Mouse (Mus musculus) heart, adult 10 weeks (tissue): Measurements from ENCODE around the gene Gga1. TPM values are rescaled to one million over a fixed set of nuclear protein-coding genes. Genes with fewer than 3 reads are reported as not detected.

ENCODE experiments used
- polyA plus RNA-seq: library from polyadenylated mRNA; stranded (reverse); fragments of 350-450 nt; fragmentation: Illumina TruSeq; extraction: RNeasy Lipid Tissue Mini Kit (QIAGEN cat#74804); gene quantifications from one replicate; pipeline ENCODE4 v1.2.3, GENCODE M21; 2014; ENCODE audit warnings: low read depth, low replicate concordance

Gga1 gene
- 46.3 TPM for polyA plus RNA-seq

DNA sequence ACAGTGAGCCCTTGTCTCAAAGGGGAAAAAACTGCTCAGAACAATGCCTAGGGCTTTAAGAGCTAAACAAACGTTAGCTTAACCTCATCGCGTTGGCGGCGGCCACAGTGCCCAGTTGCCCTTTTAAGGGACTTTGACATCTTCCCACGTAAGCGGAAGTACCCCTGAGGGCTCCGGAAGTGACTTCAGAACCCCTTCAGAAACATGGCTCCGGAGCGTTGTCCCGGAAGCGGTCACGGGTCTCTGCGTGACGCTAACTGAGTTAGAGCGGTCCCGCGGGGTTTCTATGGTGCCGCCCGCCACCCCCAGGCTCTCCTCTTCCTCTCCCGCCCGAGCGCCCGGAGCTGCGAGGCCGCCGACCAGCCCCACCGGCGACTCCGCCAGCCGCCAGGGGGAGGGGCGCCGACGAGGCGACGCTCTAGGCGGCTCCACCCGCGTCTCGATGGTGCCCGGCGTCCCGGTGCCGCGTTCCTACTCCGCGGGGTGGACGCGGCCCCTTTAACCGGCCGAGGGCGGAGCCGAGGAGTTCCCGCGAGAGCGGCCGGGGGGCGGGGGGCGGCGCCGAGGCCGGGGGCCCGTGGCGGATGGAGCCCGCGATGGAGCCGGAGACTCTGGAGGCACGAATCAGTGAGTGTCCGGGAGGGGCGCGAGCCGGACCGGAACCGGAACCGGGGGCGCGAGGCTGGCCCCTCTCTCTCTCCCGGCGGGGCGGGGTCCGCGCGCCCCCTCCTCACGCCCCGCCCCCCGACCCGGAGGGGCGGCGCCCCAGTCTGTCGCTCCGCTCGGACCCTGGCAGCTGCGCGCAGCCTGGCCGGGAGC lies at the start of gene Gga1:
Gene Gga1 (plus strand): TSS at position 200 of the 819 bp plus-strand sequence.

GRCm38 (mm10) chr15:78842371-78843163 lies 34.4 kb upstream of the Gga1 start, which contains the start of gene Cdc42ep1:
Gene Cdc42ep1 (plus strand): TSS chr15:78842624.

GRCm38 (mm10) chr15:78855303-78855965 lies 21.6 kb upstream of the Gga1 start, which contains the start of gene Lgals2:
Gene Lgals2 (minus strand): TSS chr15:78855529.

GRCm38 (mm10) chr15:78899409-78899739 lies 22.4 kb downstream of the Gga1 start, which contains the start of gene Gm49510:
Gene Gm49510 (plus strand): TSS chr15:78899667.

GRCm38 (mm10) chr15:78899740-78900584 lies 23.0 kb downstream of the Gga1 start, which contains the start of gene Sh3bp1:
Gene Sh3bp1 (plus strand): TSS chr15:78899768.

DNA sequence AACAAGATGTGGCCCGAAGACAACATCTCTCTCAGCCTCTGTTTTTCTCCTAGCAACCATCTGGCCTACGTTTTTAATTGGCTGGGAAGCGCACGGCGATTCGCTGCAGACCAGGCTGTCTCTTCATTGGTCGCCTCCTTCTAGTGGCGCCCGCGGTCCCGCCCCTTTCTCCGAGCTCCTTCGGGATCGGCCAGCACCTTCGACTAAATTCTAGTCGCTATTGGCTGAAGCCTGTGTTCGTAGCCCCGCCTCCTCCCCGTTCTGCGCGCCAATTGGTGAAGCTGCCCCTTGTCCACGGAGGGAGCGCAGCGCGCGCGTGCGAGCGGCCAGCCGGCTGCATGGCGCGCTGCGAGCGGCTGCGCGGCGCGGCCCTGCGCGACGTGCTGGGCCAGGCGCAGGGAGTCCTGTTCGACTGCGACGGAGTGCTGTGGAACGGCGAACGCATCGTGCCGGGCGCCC lies 36.7 kb downstream of the Gga1 start, which contains the start of gene Pdxp:
Gene Pdxp (plus strand): TSS at position 288 of the 459 bp plus-strand sequence.

GRCm38 (mm10) chr15:78926021-78926919 lies 49.3 kb downstream of the Gga1 start, which contains the start of gene Lgals1:
Gene Lgals1 (plus strand): TSS chr15:78926725.

GRCm38 (mm10) chr15:78934784-78935320 lies 57.9 kb downstream of the Gga1 start, which contains the start of gene Nol12:
Gene Nol12 (plus strand): TSS chr15:78934933.

Other genes with a start within 250 kb of the Gga1 start
- gene Elfn2, start 158.4 kb upstream of the Gga1 start, polyA plus RNA-seq, result 0.37 TPM
- gene Mfng, start 103.7 kb upstream of the Gga1 start, polyA plus RNA-seq, result 7.1 TPM
- 15.5 TPM for gene Card10, start 74.1 kb upstream of the Gga1 start, polyA plus RNA-seq
- gene Cdc42ep1, start 34.6 kb upstream of the Gga1 start, polyA plus RNA-seq, result 40.4 TPM
- gene Lgals2, start 21.7 kb upstream of the Gga1 start, polyA plus RNA-seq, result not detected
- gene Gm49510, start 22.5 kb downstream of the Gga1 start, polyA plus RNA-seq, result not detected
- gene Sh3bp1, start 22.6 kb downstream of the Gga1 start, polyA plus RNA-seq, result 6.5 TPM
- gene Pdxp, start 36.7 kb downstream of the Gga1 start, polyA plus RNA-seq, result 1.4 TPM
- gene Lgals1, start 49.5 kb downstream of the Gga1 start, polyA plus RNA-seq, result 353 TPM
- 15.1 TPM for gene Nol12, start 57.7 kb downstream of the Gga1 start, polyA plus RNA-seq
- gene Triobp, start 70.5 kb downstream of the Gga1 start, polyA plus RNA-seq, result 17.8 TPM
- 135 TPM for gene H1f0, start 151.3 kb downstream of the Gga1 start, polyA plus RNA-seq
- gene Galr3, start 164.7 kb downstream of the Gga1 start, polyA plus RNA-seq, result not detected
- 9.2 TPM for gene Ankrd54, start 185.7 kb downstream of the Gga1 start, polyA plus RNA-seq
- 76.7 TPM for gene Eif3l, start 198.0 kb downstream of the Gga1 start, polyA plus RNA-seq
- gene Micall1, start 231.7 kb downstream of the Gga1 start, polyA plus RNA-seq, result 59.0 TPM